Mouse (Mus musculus) forebrain, postnatal 0 days (tissue): ENCODE results near the gene Xylt1. TPM values are rescaled to one million over a fixed set of nuclear protein-coding genes. Genes with fewer than 3 reads are reported as not detected.

ENCODE experiments used
- ATAC-seq: fragments of 200-750 bp; cut with Nextera tagmentation; 2 replicates; pipeline ENCODE4 v1.8.0; 2017; ENCODE audit warnings: mild to moderate bottlenecking, moderate library complexity
- DNase-seq: peaks from one replicate; pipeline ENCODE4 v3.0.0-alpha.2; 2015
- H3K27ac ChIP-seq: fragments of 300-500 bp; sonication (generic); 2 replicates; pipeline ENCODE4 v1.5.1; 2014; ENCODE audit warnings: low read depth, mild to moderate bottlenecking, antibody characterized with exemption, low read length, moderate library complexity, mixed read lengths
- H3K27me3 ChIP-seq: fragments of 300-500 bp; sonication (generic); 2 replicates; pipeline ENCODE4 v1.6.1; 2014; ENCODE audit warnings: mild to moderate bottlenecking, low read length, mixed read lengths; ENCODE audit not compliant: insufficient read depth
- H3K36me3 ChIP-seq: fragments of 300-500 bp; sonication (generic); 2 replicates; pipeline ENCODE4 v1.6.1; 2014; ENCODE audit warnings: mild to moderate bottlenecking, moderate library complexity; ENCODE audit not compliant: insufficient read depth
- H3K4me1 ChIP-seq: fragments of 300-500 bp; sonication (generic); 2 replicates; pipeline ENCODE4 v1.6.1; 2014; ENCODE audit warnings: antibody characterized with exemption; ENCODE audit not compliant: insufficient read depth
- H3K4me2 ChIP-seq: fragments of 300-500 bp; sonication (generic); 2 replicates; pipeline ENCODE4 v1.6.1; 2014; ENCODE audit warnings: low read depth, mild to moderate bottlenecking, moderate library complexity
- H3K4me3 ChIP-seq: fragments of 300-500 bp; sonication (generic); 2 replicates; pipeline ENCODE4 v1.5.1; 2014; ENCODE audit warnings: low read depth, low read length, mixed read lengths
- H3K9ac ChIP-seq: fragments of 300-500 bp; sonication (generic); 2 replicates; pipeline ENCODE4 v1.6.1; 2014; ENCODE audit warnings: mild to moderate bottlenecking
- H3K9me3 ChIP-seq: fragments of 300-500 bp; sonication (generic); 2 replicates; pipeline ENCODE4 v1.6.1; 2016; ENCODE audit warnings: low read length
- CTCF ChIP-seq: sonication (generic); IDR thresholded peaks from 2 replicates; pipeline ENCODE4 v1.5.1; 2016; ENCODE audit warnings: antibody characterized with exemption, control low read depth, low read depth
- WGBS: fragments of 180-500 bp; shearing (Covaris S2); extraction: QIAGEN DNeasy Blood & Tissue Kit; methylation state at CpG from one replicate; pipeline ENCODE4 v1.1.7; 2014; 5-methylcytosine and 5-hydroxymethylcytosine counted together
- polyA plus RNA-seq: library from polyadenylated mRNA; unstranded; fragments of >200 nt; fragmentation: Nextera tagmentation; extraction: Ambion mirVana; gene quantifications from 2 replicates; pipeline ENCODE4 v1.2.1, GENCODE M21; 2015
- total RNA-seq: library from RNA; depleted of rRNA; stranded (reverse); fragments of >200 nt; gene quantifications from 2 replicates; pipeline ENCODE4 v1.2.3, GENCODE M21; 2014

The Xylt1 gene
- total and polyA plus RNA-seq, 2 experiments from 2014 or later: 2.6 to 14.0 TPM

- ATAC-seq (no peak), DNase-seq (no peak)
- WGBS: 80% methylated on average over 1 of the region's 1 CpGs
- no peaks in the 10 kb centered on the region for H3K27me3 ChIP-seq
- no peak overlapping the region for H3K9ac ChIP-seq
- peaks cover 4% of the 10 kb centered on the region; the same call in 1 of the 2 replicates for H3K4me1 ChIP-seq
- TF ChIP-seq CTCF: no peak
- no peak overlapping the region for H3K4me2 ChIP-seq
- H3K36me3 ChIP-seq: no peaks in the 10 kb centered on the region
- no peaks in the 10 kb centered on the region for H3K9me3 ChIP-seq
- H3K27ac ChIP-seq: no peak overlapping the region
- H3K4me3 ChIP-seq: no peak overlapping the region
Measured at GRCm38 (mm10) chr7:117566833-117567232, 186.1 kb downstream of the Xylt1 start.

GRCm38 (mm10) chr7:117567252-117567651 is 186.5 kb downstream of the Xylt1 start:
- H3K4me2 ChIP-seq: no peak overlapping the region
- no peaks in the 10 kb centered on the region for H3K27me3 ChIP-seq
- no peak overlapping the region for H3K9ac ChIP-seq
- no peak overlapping the region for H3K4me3 ChIP-seq
- 89% methylated on average over 5 of the region's 5 CpGs for WGBS
- no peak for TF ChIP-seq CTCF
- ATAC-seq: no peak
- H3K4me1 ChIP-seq: peaks cover 4% of the 10 kb centered on the region; the same call in 1 of the 2 replicates
- DNase-seq: no peak
- no peaks in the 10 kb centered on the region for H3K36me3 ChIP-seq
- H3K9me3 ChIP-seq: no peaks in the 10 kb centered on the region
- no peak overlapping the region for H3K27ac ChIP-seq

DNA sequence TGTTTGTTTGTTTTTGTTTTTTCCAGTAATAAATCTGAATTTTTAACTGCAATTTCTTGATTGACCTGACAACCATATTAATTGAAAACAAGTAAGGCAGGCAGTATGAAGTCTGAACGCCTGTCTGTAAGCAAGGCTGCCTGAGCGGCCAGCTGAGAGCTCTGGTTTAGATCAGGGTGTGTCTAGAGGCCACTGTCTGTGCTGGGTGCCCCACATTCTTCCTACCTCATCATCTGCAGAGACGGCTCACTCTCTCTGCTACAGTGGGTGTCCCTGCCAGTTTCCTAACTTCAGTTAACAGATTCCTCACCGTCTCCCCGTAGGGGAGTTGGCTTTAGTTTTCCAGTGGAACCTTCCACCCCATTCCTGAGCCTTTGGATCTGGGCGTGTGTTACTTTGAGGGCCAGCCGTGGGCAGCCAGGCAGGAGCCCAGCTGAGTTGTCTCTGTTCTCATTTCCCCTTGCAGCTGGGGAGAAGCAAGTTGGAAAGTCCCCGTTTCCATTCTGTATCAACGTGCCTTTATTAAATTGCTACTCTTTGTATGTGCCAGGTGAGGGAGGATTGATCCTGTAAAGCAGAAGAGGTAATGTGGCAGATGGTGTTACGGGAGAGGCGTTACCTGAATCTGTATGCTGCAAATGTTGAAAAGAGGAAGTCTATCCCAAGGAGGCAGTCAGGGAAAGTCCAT is 187.0 kb downstream of the Xylt1 start:
- no peak overlapping the region for H3K27ac ChIP-seq
- ATAC-seq (no peak), DNase-seq (no peak)
- H3K4me1 ChIP-seq: peaks cover 4% of the 10 kb centered on the region; the same call in 1 of the 2 replicates
- H3K4me2 ChIP-seq: no peak overlapping the region
- 80% methylated on average over 11 of the region's 11 CpGs for WGBS
- TF ChIP-seq CTCF: no peak
- H3K4me3 ChIP-seq: no peak overlapping the region
- H3K9ac ChIP-seq: no peak overlapping the region
- no peaks in the 10 kb centered on the region for H3K36me3 ChIP-seq
- no peaks in the 10 kb centered on the region for H3K9me3 ChIP-seq
- no peaks in the 10 kb centered on the region for H3K27me3 ChIP-seq

GRCm38 (mm10) chr7:117571131-117571530 is 190.4 kb downstream of the Xylt1 start:
- peak overlapping the region; percentile 23; the same call in 1 of the 2 replicates for H3K27ac ChIP-seq
- ATAC-seq (no peak), DNase-seq (no peak)
- no peak overlapping the region for H3K4me3 ChIP-seq
- H3K9ac ChIP-seq: no peak overlapping the region
- H3K4me2 ChIP-seq: no peak overlapping the region
- no peaks in the 10 kb centered on the region for H3K27me3 ChIP-seq
- 77% methylated on average over 2 of the region's 2 CpGs for WGBS
- TF ChIP-seq CTCF: no peak
- no peaks in the 10 kb centered on the region for H3K9me3 ChIP-seq
- peaks cover 9% of the 10 kb centered on the region; the same call in 1 of the 2 replicates for H3K4me1 ChIP-seq
- no peaks in the 10 kb centered on the region for H3K36me3 ChIP-seq

DNA sequence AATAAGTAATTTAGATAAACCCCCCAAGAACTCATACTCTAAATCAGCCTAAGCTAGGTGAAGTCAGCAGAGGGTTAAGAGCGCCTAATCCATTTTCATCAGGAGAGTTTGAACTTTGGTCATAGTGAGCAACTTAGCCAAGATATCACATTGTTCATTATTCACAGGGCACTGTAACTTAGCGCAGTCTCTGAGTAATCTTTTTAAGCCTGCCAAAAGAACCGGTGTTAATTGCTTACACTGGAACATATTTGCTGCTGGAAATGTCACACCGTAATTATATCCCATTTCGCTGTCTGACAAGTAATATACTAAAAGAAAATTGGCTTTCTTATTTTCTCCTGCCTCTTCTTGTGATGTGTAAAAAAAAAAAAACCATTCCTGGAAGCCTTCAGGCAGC is 190.9 kb downstream of the Xylt1 start:
- whole genome bisulfite sequencing: 25% methylated on average over 5 of the region's 5 CpGs
- no peaks in the 10 kb centered on the region for H3K27me3 ChIP-seq
- H3K4me3 ChIP-seq: no peak overlapping the region
- no peaks in the 10 kb centered on the region for H3K36me3 ChIP-seq
- no peaks in the 10 kb centered on the region for H3K9me3 ChIP-seq
- peaks cover 9% of the 10 kb centered on the region; the same call in 1 of the 2 replicates for H3K4me1 ChIP-seq
- no peak overlapping the region for H3K4me2 ChIP-seq
- peak; percentile 46 for ATAC-seq
- H3K27ac ChIP-seq: no peak overlapping the region; the same call in 1 of the 2 replicates
- DNase-seq: peak; percentile 52
- H3K9ac ChIP-seq: no peak overlapping the region
- TF ChIP-seq CTCF: no peak

DNA sequence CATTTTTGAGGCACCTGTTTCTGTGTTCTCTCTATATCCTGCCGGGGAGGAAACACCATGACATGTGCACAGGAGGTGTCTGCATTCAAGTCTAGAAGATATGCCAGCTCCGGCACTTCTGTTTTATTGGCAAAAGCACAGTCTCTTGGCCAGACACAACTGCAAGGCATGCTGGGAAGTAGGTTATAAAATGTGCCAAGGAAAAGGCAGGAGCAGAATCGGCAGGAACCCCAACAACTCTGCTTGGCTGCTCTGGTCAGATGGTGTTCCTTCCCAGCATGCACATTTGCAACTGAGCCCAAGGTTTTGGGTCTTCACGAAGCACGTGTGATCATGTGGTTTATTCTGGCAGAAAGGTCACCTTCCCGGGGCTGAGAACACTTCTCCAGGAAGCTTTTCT is 192.4 kb downstream of the Xylt1 start:
- peak; percentile 49; the same call in 1 of the 2 replicates for ATAC-seq
- WGBS: 44% methylated on average over 6 of the region's 6 CpGs
- Histone ChIP-seq H3K4me3 (no peak overlapping the region), H3K27ac (no peak overlapping the region), H3K36me3 (no peaks in the 10 kb centered on the region), H3K4me1 (peaks cover 9% of the 10 kb centered on the region; the same call in 1 of the 2 replicates), H3K27me3 (no peaks in the 10 kb centered on the region), H3K9me3 (no peaks in the 10 kb centered on the region), H3K4me2 (no peak overlapping the region), H3K9ac (no peak overlapping the region)
- TF ChIP-seq CTCF: no peak
- DNase-seq: peak; percentile 74

GRCm38 (mm10) chr7:117575417-117575816 is 194.6 kb downstream of the Xylt1 start:
- Histone ChIP-seq H3K36me3 (no peaks in the 10 kb centered on the region), H3K4me1 (peaks cover 9% of the 10 kb centered on the region; the same call in 1 of the 2 replicates), H3K4me3 (no peak overlapping the region), H3K9me3 (no peaks in the 10 kb centered on the region), H3K27ac (no peak overlapping the region), H3K9ac (no peak overlapping the region), H3K27me3 (no peaks in the 10 kb centered on the region), H3K4me2 (no peak overlapping the region)
- 34% methylated on average over 4 of the region's 4 CpGs for WGBS
- TF ChIP-seq CTCF: no peak
- DNase-seq (no peak), ATAC-seq (no peak)
